Mouse (Mus musculus) neural tube, postnatal 0 days (tissue): ENCODE data around the gene Rbm45. TPM values are rescaled to one million over a fixed set of nuclear protein-coding genes. Genes with fewer than 3 reads are reported as not detected.

ENCODE experiments used
- polyA plus RNA-seq: library from polyadenylated mRNA; unstranded; fragments of >200 nt; fragmentation: Nextera tagmentation; extraction: Ambion mirVana; gene quantifications from 2 replicates; pipeline ENCODE4 v1.2.1, GENCODE M21; 2015

Rbm45 gene
- polyA plus RNA-seq, result 12.2 TPM in 2 replicates

DNA sequence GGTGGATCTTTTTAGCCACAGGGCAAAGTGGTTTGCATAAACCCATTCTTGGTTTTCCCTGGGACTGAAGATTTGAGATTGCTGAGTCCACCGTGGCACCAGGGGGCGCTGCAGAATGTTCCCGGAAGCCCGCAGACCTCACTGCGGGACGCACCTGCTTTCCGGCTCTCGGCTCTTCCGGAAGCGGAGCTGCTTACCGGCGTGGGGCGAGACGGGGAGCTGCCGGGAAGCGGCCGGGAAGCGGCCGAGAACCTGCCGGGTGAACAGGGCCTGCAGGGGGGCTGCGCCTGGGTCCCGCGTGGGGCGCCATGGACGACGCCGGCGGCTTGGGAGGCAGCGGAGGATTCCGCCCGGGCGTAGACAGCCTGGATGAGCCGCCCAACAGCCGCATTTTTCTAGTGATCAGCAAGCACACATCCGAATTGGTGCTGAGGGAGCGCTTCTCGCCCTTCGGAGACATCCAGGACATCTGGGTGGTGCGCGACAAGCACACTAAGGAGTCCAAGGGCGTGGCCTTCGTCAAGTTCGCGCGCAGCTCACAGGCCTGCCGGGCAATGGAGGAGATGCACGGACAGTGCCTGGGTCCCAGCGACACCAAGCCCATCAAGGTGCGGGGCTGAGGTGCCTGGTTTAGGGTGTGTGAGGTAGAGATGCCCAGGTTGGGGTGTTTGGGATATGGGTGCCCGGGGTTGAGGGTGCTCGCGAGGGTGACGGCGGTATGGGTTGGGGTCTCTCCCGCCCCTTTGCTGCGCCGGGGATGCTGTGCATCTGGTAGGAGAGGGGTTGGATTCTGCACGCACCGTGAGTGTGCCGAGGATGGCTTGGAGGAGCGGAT lies at the start of gene Rbm45:
Rbm45 (plus strand) TSS at position 164 of the 835 bp plus-strand sequence.

DNA sequence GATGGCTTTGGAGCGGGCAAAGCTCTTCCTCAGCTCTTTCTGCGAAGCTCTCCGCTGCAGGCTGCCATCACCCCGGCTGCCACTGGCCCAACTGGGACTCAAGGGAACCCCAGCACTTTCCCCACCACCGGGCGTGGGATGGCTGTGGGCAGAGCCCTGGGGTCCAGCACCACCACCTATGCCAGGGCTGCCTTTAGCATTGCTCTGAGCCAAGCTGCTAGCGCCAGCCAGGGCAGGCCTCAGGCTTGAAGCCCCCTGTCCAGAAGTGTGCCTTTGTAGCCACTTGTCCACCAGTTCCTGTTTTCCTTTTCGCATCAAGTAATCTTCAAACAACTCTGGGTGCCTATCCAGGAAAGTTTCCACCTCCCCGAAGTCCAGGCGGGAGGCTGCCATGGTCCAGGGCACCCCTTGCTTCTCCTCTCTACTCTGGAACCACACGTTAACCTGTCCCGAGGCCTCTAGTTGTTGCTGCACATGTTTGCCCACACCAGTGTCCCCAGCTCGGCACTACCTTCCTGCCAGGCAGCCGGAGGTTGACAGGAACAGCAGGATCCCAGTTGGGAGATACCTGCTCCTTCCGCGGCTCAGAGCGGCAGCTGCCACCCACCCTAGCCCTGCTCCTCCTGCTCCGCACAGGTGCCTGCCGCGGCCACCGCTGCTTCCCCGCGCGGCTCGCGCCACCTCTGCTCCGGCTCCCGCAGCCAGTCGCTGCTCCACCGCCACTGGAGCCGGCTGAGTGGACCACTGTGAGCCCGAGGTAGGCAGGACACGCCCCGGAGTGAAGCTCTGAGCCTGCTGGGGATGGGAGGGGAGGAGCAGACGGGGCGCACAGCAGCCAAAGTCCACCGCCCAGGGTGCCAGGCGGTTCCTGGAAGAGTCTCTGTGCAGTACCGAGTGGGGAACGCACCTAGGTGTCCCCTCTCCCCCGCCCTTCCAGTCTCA lies 31.3 kb upstream of the Rbm45 start, which contains the start of gene Pde11a:
Pde11a (minus strand) TSS at position 560 of the 942 bp plus-strand sequence.

DNA sequence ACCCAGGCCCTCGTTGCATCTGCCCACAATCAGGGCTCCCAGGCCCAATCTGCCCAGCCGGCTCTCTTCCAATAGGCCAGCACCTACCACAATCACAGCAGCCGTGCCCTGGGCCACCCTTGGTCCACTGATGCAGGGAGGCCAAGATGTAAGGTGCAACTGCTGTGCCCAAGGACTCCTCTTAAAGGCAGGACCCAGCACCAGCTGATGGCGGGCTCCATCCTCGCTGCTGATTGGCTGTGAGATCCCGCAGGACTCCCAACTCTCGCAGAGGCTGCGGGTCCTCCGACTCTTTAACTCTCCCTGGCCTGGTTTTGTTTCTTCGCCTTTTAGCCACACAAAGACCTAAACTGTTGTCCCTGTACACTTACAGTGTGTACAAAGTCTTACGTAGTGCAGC lies 9.6 kb upstream of the Rbm45 start, which contains the start of gene Cyct:
Cyct (minus strand) TSS at position 225 of the 400 bp plus-strand sequence.

DNA sequence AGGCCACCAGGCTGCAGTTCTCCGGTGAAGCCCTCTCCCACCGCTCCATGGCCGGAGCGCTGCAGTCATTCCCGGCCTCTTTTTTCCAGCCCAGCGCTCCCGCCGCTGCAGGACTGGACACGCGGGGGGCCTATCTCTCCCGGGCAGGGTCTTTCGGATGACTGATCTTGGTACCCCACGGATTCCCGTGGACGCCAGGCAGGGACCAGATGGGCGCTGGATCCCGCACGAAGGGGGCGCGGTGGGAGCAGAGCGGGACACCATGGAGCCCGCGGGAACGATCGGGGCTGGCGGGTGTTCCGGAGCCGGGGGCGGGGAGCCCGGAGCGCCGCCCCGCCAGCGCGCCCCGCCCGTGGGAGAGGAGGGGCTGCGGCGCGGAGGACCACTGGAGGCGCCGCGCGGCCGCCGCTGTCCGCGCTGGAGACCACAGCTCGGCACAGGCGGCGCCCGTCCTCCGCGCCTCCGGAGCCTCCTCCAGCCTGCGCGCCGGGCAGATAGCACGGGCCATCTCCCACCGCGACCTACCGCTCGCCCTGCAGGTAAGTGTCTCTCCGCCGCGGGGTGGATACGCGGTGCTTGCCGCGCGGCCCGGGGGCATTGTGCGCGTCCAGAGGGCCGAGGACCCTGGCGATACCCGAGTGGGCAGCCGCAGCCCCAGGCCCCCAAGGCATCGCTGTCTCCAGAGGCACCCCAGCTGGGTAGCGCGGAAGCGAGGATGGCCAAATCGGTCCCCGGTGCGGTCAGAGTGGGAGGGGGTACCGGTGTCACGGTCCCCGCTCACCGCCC lies 36.6 kb downstream of the Rbm45 start, which contains the start of gene Osbpl6:
Osbpl6 (plus strand) TSS at position 358 of the 786 bp plus-strand sequence.

Other genes starting within 250 kb of the Rbm45 start
- gene Pde11a, start 31.2 kb upstream of the Rbm45 start, polyA plus RNA-seq, result 3.1 and 3.9 TPM in 2 replicates
- not detected in 2 replicates for gene Cyct, start 9.5 kb upstream of the Rbm45 start, polyA plus RNA-seq
- gene Osbpl6, start 36.5 kb downstream of the Rbm45 start, polyA plus RNA-seq, result 35.4 and 37.4 TPM in 2 replicates